Mouse (Mus musculus) heart, embryonic 14.5 days (tissue): ENCODE results near the gene Mb. TPM values are rescaled to one million over a fixed set of nuclear protein-coding genes. Genes with fewer than 3 reads are reported as not detected.

Experiments
- ATAC-seq: fragments of 200-750 bp; cut with Nextera tagmentation; 2 replicates; pipeline ENCODE4 v1.8.0; 2017; ENCODE audit warnings: low read depth, moderate TSS enrichment; ENCODE audit not compliant: insufficient number of reproducible peaks, insufficient read depth, low FRiP score
- H3K27ac ChIP-seq, 2 experiments: fragments of 200-500 bp in 1 of 2; fragments of 300-500 bp in 1 of 2; sonication (generic) in 1 of 2; replicated peaks in 1 of 2; 2 replicates each; pipeline ENCODE4 v1.5.1; 2012 to 2014; ENCODE audit warnings: low read depth in 2 of 2, low read length in 2 of 2, control low read depth in 1 of 2, mild to moderate bottlenecking in 1 of 2, mixed read lengths in 1 of 2; ENCODE audit not compliant: control insufficient read depth in 1 of 2, insufficient read depth in 1 of 2
- H3K27me3 ChIP-seq: fragments of 300-500 bp; sonication (generic); 2 replicates; pipeline ENCODE4 v1.6.1; 2014; ENCODE audit warnings: mild to moderate bottlenecking, low read length, control low read depth; ENCODE audit not compliant: control insufficient read depth, insufficient read depth
- H3K36me3 ChIP-seq: fragments of 300-500 bp; sonication (generic); 2 replicates; pipeline ENCODE4 v1.6.1; 2014; ENCODE audit warnings: mild to moderate bottlenecking, control low read depth, low read length, mixed read lengths; ENCODE audit not compliant: control insufficient read depth, insufficient read depth
- H3K4me1 ChIP-seq, 2 experiments: fragments of 200-500 bp in 1 of 2; fragments of 300-500 bp in 1 of 2; sonication (generic) in 1 of 2; 2 replicates each; pipeline ENCODE4 v1.6.1; 2012 to 2014; ENCODE audit warnings: low read length in 2 of 2, control low read depth in 1 of 2, mixed read lengths in 1 of 2; ENCODE audit not compliant: control insufficient read depth in 2 of 2, insufficient read depth in 2 of 2
- H3K4me2 ChIP-seq: fragments of 300-500 bp; sonication (generic); 2 replicates; pipeline ENCODE4 v1.6.1; 2014; ENCODE audit warnings: mild to moderate bottlenecking, low read length
- H3K4me3 ChIP-seq, 2 experiments: fragments of 200-500 bp in 1 of 2; fragments of 300-500 bp in 1 of 2; sonication (generic) in 1 of 2; 2 replicates each; pipeline ENCODE4 v1.5.1; 2012 to 2014; ENCODE audit warnings: low read length in 2 of 2, mild to moderate bottlenecking in 2 of 2, control low read depth in 1 of 2, low read depth in 1 of 2, moderate library complexity in 1 of 2; ENCODE audit not compliant: control insufficient read depth in 1 of 2, insufficient read depth in 1 of 2
- H3K9ac ChIP-seq: fragments of 300-500 bp; sonication (generic); 2 replicates; pipeline ENCODE4 v1.6.1; 2014; ENCODE audit warnings: mild to moderate bottlenecking, low read length
- H3K9me3 ChIP-seq: fragments of 300-500 bp; sonication (generic); 2 replicates; pipeline ENCODE4 v1.6.1; 2016; ENCODE audit warnings: low read length, control low read depth; ENCODE audit not compliant: control insufficient read depth
- WGBS: fragments of 180-500 bp; shearing (Covaris S2); extraction: QIAGEN DNeasy Blood & Tissue Kit; methylation state at CpG from one replicate; pipeline ENCODE4 v1.1.7; 2014; 5-methylcytosine and 5-hydroxymethylcytosine counted together
- polyA plus RNA-seq: library from polyadenylated mRNA; unstranded; fragments of >200 nt; fragmentation: Nextera tagmentation; extraction: Ambion mirVana; gene quantifications from 2 replicates; pipeline ENCODE4 v1.2.1, GENCODE M21; 2014

Gene Mb
- 807 and 810 TPM in 2 replicates for polyA plus RNA-seq

- 93% methylated on average over 10 of the region's 10 CpGs for WGBS
- Histone ChIP-seq H3K4me2 (no peak within 1 kb of the TSS), H3K9me3 (no peaks in the 10 kb centered on the region), H3K9ac (no peak within 1 kb of the TSS), H3K36me3 (no peaks in the 10 kb centered on the region), H3K27ac (no peak within 1 kb of the TSS), H3K27me3 (no peaks in the 10 kb centered on the region), H3K4me1 (peaks cover 7 to 10% of the 10 kb centered on the region in 2 experiments), H3K4me3 (no peak within 1 kb of the TSS)
- ATAC-seq: no peak
Measured at GRCm38 (mm10) chr15:77050570-77050969, at the start of gene Mb. Gene Mb (minus strand): TSS chr15:77050670.

- Histone ChIP-seq H3K27ac (no peak overlapping the region), H3K4me1 (peaks cover 0 to 2% of the 10 kb centered on the region in 2 experiments; a peak in 2 of 4 replicates), H3K36me3 (peaks cover 92% of the 10 kb centered on the region), H3K9ac (no peak overlapping the region), H3K4me2 (no peak overlapping the region), H3K9me3 (no peaks in the 10 kb centered on the region), H3K27me3 (no peaks in the 10 kb centered on the region), H3K4me3 (no peak overlapping the region)
- WGBS: 59% methylated on average over 3 of the region's 3 CpGs
- ATAC-seq: no peak
Measured at GRCm38 (mm10) chr15:77099756-77100155, 49.3 kb upstream of the Mb start.

- peaks cover 95% of the 10 kb centered on the region for H3K36me3 ChIP-seq
- H3K4me1 ChIP-seq: no peaks in the 10 kb centered on the region; a peak in 1 of 4 replicates
- no peak overlapping the region for H3K27ac ChIP-seq
- no peaks in the 10 kb centered on the region for H3K9me3 ChIP-seq
- no peaks in the 10 kb centered on the region for H3K27me3 ChIP-seq
- WGBS: 89% methylated on average over 6 of the region's 6 CpGs
- no peak overlapping the region for H3K4me2 ChIP-seq
- H3K4me3 ChIP-seq: no peak overlapping the region
- H3K9ac ChIP-seq: no peak overlapping the region
- no peak for ATAC-seq
Measured at GRCm38 (mm10) chr15:77097358-77097757, 46.9 kb upstream of the Mb start.

- Histone ChIP-seq H3K27me3 (no peaks in the 10 kb centered on the region), H3K4me1 (peaks cover 0 to 17% of the 10 kb centered on the region in 2 experiments; a peak in 2 of 4 replicates), H3K4me3 (no peak overlapping the region), H3K27ac (no peak overlapping the region), H3K4me2 (no peak overlapping the region), H3K9me3 (no peaks in the 10 kb centered on the region), H3K9ac (no peak overlapping the region), H3K36me3 (peaks cover 96% of the 10 kb centered on the region)
- no peak for ATAC-seq
- 82% methylated on average over 1 of the region's 1 CpGs for WGBS
Measured at GRCm38 (mm10) chr15:77095216-77095615, 44.7 kb upstream of the Mb start.

- WGBS: 95% methylated on average over 13 of the region's 13 CpGs
- Histone ChIP-seq H3K4me1 (peaks cover 0 to 24% of the 10 kb centered on the region in 2 experiments), H3K36me3 (peaks cover 89% of the 10 kb centered on the region), H3K4me3 (no peak overlapping the region), H3K27ac (no peak overlapping the region), H3K4me2 (no peak overlapping the region), H3K9me3 (no peaks in the 10 kb centered on the region), H3K27me3 (no peaks in the 10 kb centered on the region), H3K9ac (no peak overlapping the region)
- ATAC-seq: no peak
Measured at GRCm38 (mm10) chr15:77094431-77094830, 44.0 kb upstream of the Mb start.

- H3K27me3 ChIP-seq: no peaks in the 10 kb centered on the region
- H3K4me3 ChIP-seq: no peak overlapping the region
- H3K9ac ChIP-seq: no peak overlapping the region
- H3K36me3 ChIP-seq: peaks cover 83% of the 10 kb centered on the region
- WGBS: 71% methylated on average over 4 of the region's 4 CpGs
- peaks cover 3 to 37% of the 10 kb centered on the region in 2 experiments for H3K4me1 ChIP-seq
- ATAC-seq: no peak
- H3K4me2 ChIP-seq: no peak overlapping the region
- H3K27ac ChIP-seq: no peak overlapping the region
- no peaks in the 10 kb centered on the region for H3K9me3 ChIP-seq
Measured at GRCm38 (mm10) chr15:77091394-77091793, 40.9 kb upstream of the Mb start.

- Histone ChIP-seq H3K4me3 (no peak overlapping the region), H3K27me3 (no peaks in the 10 kb centered on the region), H3K4me2 (no peak overlapping the region), H3K9me3 (no peaks in the 10 kb centered on the region), H3K36me3 (peaks cover 82% of the 10 kb centered on the region), H3K4me1 (peaks cover 6 to 44% of the 10 kb centered on the region in 2 experiments), H3K27ac (no peak overlapping the region), H3K9ac (no peak overlapping the region)
- no peak for ATAC-seq
- WGBS: 74% methylated on average over 5 of the region's 5 CpGs
Measured at GRCm38 (mm10) chr15:77090531-77090930, 40.1 kb upstream of the Mb start.

- H3K36me3 ChIP-seq: peaks cover 82% of the 10 kb centered on the region
- no peak overlapping the region for H3K27ac ChIP-seq
- 59% methylated on average over 11 of the region's 11 CpGs for WGBS
- no peaks in the 10 kb centered on the region for H3K27me3 ChIP-seq
- H3K9ac ChIP-seq: 0 out of 2 replicates have a peak overlapping the region, but pooled peaks have one; percentile 17
- ATAC-seq: no peak
- H3K4me3 ChIP-seq: no peak overlapping the region
- no peaks in the 10 kb centered on the region for H3K9me3 ChIP-seq
- no peak overlapping the region for H3K4me2 ChIP-seq
- H3K4me1 ChIP-seq: peaks cover 8 to 50% of the 10 kb centered on the region in 2 experiments
Measured at GRCm38 (mm10) chr15:77089249-77089648, 38.8 kb upstream of the Mb start.
